Mouse (Mus musculus) neural tube, embryonic 11.5 days (tissue): ENCODE results near the gene Irak4. TPM values are rescaled to one million over a fixed set of nuclear protein-coding genes. Genes with fewer than 3 reads are reported as not detected.

Experiments
- ATAC-seq: fragments of 200-750 bp; cut with Nextera tagmentation; 2 replicates; pipeline ENCODE4 v1.8.0; 2017; ENCODE audit warnings: moderate number of reproducible peaks, mild to moderate bottlenecking, moderate TSS enrichment, moderate library complexity; ENCODE audit not compliant: insufficient read depth, low FRiP score, low TSS enrichment
- DNase-seq: peaks from one replicate; pipeline ENCODE4 v3.0.0-alpha.2; 2015; ENCODE audit warnings: low spot score
- H3K27ac ChIP-seq: fragments of 300-500 bp; sonication (generic); 2 replicates; pipeline ENCODE4 v1.5.1; 2014; ENCODE audit warnings: low read depth, mild to moderate bottlenecking, low read length
- H3K27me3 ChIP-seq: fragments of 300-500 bp; sonication (generic); 2 replicates; pipeline ENCODE4 v1.6.1; 2014; ENCODE audit warnings: mild to moderate bottlenecking, low read length, mixed read lengths; ENCODE audit not compliant: control insufficient read depth, insufficient read depth
- H3K36me3 ChIP-seq: fragments of 300-500 bp; sonication (generic); 2 replicates; pipeline ENCODE4 v1.6.1; 2014; ENCODE audit warnings: mild to moderate bottlenecking, low read length, moderate library complexity, mixed read lengths; ENCODE audit not compliant: control insufficient read depth, insufficient read depth
- H3K4me1 ChIP-seq: fragments of 300-500 bp; sonication (generic); 2 replicates; pipeline ENCODE4 v1.6.1; 2014; ENCODE audit warnings: low read length, mixed read lengths; ENCODE audit not compliant: control insufficient read depth, insufficient read depth
- H3K4me2 ChIP-seq: fragments of 300-500 bp; sonication (generic); 2 replicates; pipeline ENCODE4 v1.6.1; 2014; ENCODE audit warnings: low read depth, mild to moderate bottlenecking, moderate library complexity
- H3K4me3 ChIP-seq: fragments of 300-500 bp; sonication (generic); 2 replicates; pipeline ENCODE4 v1.5.1; 2014; ENCODE audit warnings: low read depth, low read length
- H3K9ac ChIP-seq: fragments of 300-500 bp; sonication (generic); 2 replicates; pipeline ENCODE4 v1.6.1; 2014; ENCODE audit warnings: mild to moderate bottlenecking, low read length
- H3K9me3 ChIP-seq: fragments of 300-500 bp; sonication (generic); 2 replicates; pipeline ENCODE4 v1.6.1; 2016; ENCODE audit warnings: low read length; ENCODE audit not compliant: control insufficient read depth
- WGBS: fragments of 180-500 bp; shearing (Covaris S2); extraction: QIAGEN DNeasy Blood & Tissue Kit; methylation state at CpG from one replicate; pipeline ENCODE4 v1.1.7; 2014; 5-methylcytosine and 5-hydroxymethylcytosine counted together
- polyA plus RNA-seq: library from polyadenylated mRNA; unstranded; fragments of >200 nt; fragmentation: Nextera tagmentation; extraction: Ambion mirVana; gene quantifications from 2 replicates; pipeline ENCODE4 v1.2.1, GENCODE M21; 2014

Gene Irak4
- polyA plus RNA-seq, 1 experiment from 2014 or later: 2.6 TPM

DNA sequence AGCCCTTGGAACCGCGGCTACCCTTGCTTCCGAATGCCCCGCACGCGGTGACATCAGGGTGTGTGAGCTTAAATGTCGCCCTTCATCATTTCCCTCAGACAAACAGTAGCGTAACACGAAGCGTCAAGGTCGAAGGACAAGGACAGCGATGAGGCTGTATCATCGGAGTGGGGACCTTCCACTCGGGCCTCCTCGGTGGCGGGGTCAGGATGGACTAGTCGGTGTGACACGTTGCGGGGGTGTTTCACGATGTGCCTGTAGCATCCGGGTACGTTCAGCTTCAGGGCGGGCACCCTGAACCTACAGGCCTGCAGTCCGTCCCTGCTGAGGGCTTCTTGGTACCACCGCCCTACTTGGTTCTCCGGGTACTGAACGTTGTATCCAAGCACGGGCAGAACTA is 20.2 kb upstream of the Irak4 start:
- ATAC-seq: no peak
- no peak for DNase-seq
- 89% methylated on average over 28 of the region's 28 CpGs for WGBS

DNA sequence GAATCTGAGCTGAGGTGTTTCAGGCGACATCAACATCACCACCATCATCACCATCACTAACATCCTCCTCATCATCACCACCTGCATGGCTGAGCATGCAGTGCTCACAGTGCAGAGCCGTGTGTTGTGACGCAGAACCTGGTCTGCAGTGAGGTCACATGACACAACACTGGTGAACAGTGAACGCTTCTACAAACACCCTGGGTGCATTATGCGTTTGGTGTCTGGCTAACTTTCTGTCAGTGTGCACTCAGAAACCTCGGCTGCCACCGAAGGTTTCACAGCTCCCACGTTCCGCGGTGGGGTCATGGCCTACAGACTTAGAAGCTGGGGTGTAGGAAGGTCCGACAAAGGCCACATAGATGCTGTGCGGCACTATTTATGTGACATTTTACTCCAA is 18.5 kb upstream of the Irak4 start:
- DNase-seq (no peak), ATAC-seq (no peak)
- Histone ChIP-seq H3K27ac (no peak overlapping the region), H3K9me3 (no peaks in the 10 kb centered on the region), H3K4me1 (no peaks in the 10 kb centered on the region), H3K27me3 (no peaks in the 10 kb centered on the region), H3K36me3 (no peaks in the 10 kb centered on the region), H3K9ac (no peak overlapping the region), H3K4me2 (no peak overlapping the region), H3K4me3 (no peak overlapping the region)
- 87% methylated on average over 12 of the region's 12 CpGs for WGBS

More for the DNA sequence above, 20.2 kb upstream of the Irak4 start:
- H3K27me3 ChIP-seq: no peaks in the 10 kb centered on the region
- H3K4me3 ChIP-seq: no peak overlapping the region
- no peaks in the 10 kb centered on the region for H3K9me3 ChIP-seq
- no peak overlapping the region for H3K4me2 ChIP-seq
- H3K9ac ChIP-seq: no peak overlapping the region
- no peaks in the 10 kb centered on the region for H3K4me1 ChIP-seq
- H3K36me3 ChIP-seq: no peaks in the 10 kb centered on the region
- no peak overlapping the region for H3K27ac ChIP-seq

DNA sequence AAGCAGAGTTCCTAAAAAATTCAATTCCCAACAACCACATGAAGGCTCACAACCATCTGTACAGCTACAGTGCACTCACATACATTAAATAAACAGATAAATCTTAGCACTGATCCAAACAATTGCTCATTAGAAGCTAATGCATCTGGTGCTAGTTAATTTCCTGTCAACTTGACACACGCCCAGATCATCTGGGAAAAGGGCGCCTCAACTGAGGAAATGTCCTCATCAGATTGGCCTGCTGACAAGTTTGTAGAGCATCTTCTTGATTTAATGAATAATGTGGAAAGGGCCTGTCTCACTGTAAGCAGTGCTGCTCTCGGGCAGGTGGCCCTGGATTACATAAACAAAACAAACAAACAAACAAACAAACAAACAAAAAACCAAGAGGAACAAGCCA is 12.9 kb upstream of the Irak4 start:
- Histone ChIP-seq H3K27me3 (no peaks in the 10 kb centered on the region), H3K36me3 (no peaks in the 10 kb centered on the region), H3K4me1 (no peaks in the 10 kb centered on the region), H3K9me3 (no peaks in the 10 kb centered on the region), H3K27ac (no peak overlapping the region), H3K9ac (no peak overlapping the region), H3K4me3 (no peak overlapping the region), H3K4me2 (no peak overlapping the region)
- 92% methylated on average over 3 of the region's 3 CpGs for WGBS
- no peak for ATAC-seq
- no peak for DNase-seq

DNA sequence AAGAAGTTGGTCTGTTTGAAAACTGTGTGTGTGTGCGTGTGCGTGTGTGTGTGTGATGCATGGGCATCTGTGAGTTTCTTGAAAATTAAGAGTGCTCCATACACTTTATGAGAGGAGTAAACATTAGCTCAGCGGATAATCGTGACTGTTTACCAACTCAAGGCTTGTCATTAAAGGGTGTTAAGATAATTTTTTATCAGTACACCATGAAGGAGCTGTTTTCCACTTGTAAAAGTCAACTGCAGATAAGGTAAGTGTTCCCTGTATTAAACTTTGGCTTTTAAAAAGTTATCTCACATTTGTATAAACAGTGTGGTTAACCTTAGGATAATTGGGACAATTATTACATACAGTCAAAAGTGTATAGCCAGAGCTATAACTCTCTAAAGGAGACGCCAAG is 11.1 kb upstream of the Irak4 start:
- no peak overlapping the region for H3K9ac ChIP-seq
- H3K36me3 ChIP-seq: no peaks in the 10 kb centered on the region
- DNase-seq (no peak), ATAC-seq (no peak)
- H3K27me3 ChIP-seq: no peaks in the 10 kb centered on the region
- no peaks in the 10 kb centered on the region for H3K4me1 ChIP-seq
- WGBS: 94% methylated on average over 5 of the region's 5 CpGs
- no peaks in the 10 kb centered on the region for H3K9me3 ChIP-seq
- H3K4me2 ChIP-seq: no peak overlapping the region
- no peak overlapping the region for H3K4me3 ChIP-seq
- no peak overlapping the region for H3K27ac ChIP-seq

DNA sequence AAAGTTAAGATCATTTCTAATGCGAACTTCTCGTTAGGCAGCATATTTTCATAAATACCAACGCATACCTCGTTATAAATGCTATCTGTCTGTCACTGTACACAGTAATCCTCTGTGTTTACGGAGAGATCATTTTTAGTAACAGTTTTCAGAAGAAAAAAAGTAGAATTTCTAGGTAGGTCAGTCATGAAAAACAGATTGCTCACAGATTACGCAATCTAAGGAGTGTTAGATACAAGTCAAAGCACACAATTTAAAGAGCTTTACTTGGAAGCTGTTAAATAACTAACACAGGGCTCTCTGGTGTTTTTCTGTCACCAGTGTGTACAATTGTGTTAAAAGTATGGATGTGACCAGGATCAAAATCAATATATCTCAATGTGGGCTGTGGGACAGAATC is 10.5 kb upstream of the Irak4 start:
- no peaks in the 10 kb centered on the region for H3K36me3 ChIP-seq
- H3K4me1 ChIP-seq: no peaks in the 10 kb centered on the region
- H3K9ac ChIP-seq: no peak overlapping the region
- H3K27me3 ChIP-seq: no peaks in the 10 kb centered on the region
- H3K4me3 ChIP-seq: no peak overlapping the region
- H3K4me2 ChIP-seq: no peak overlapping the region
- DNase-seq (no peak), ATAC-seq (no peak)
- no peaks in the 10 kb centered on the region for H3K9me3 ChIP-seq
- WGBS: 96% methylated on average over 6 of the region's 6 CpGs
- no peak overlapping the region for H3K27ac ChIP-seq

DNA sequence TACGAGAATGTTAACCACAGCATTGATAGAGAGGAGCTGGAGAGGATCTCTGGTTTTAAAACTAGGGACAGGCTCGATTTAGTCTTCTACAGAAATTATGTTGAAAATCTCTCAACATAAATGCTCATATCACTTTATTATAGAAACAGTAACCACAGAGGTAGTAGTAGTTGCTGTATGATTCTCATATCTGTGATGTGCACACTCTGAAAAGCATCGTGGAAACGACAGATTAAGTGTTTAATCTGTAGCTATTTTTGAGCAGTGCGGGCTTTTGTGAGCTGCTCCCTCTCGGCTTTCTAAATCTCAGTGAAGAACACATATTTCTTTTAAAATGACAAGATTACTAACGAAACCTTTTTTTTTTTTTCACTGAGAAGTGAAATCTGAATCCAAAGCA is 7.9 kb upstream of the Irak4 start:
- no peak for ATAC-seq
- WGBS: 93% methylated on average over 7 of the region's 7 CpGs

DNA sequence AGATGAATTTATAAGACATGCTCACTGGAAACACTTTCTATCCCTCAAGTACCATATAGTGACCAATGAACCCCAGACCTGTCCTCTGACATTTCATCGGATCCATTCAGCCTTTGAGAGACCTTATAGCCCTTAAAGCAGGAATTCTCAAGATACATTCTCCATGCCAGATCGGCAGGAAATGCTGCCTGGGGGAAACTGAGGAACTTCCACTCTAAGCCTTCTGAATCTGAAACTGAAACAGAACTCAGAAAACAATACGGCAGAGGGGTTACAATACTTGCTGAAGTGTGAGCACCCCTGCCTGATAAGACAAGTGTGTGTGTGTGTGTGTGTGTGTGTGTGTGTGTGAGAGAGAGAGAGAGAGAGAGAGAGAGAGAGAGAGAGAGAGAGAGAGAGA is 4.1 kb upstream of the Irak4 start:
- DNase-seq (no peak), ATAC-seq (no peak)
- Histone ChIP-seq H3K9ac (no peak overlapping the region), H3K4me3 (no peak overlapping the region), H3K4me1 (no peaks in the 10 kb centered on the region), H3K36me3 (no peaks in the 10 kb centered on the region), H3K4me2 (no peak overlapping the region), H3K27me3 (no peaks in the 10 kb centered on the region), H3K9me3 (no peaks in the 10 kb centered on the region), H3K27ac (no peak overlapping the region)
- WGBS: 90% methylated on average over 3 of the region's 3 CpGs

More for the DNA sequence above, 7.9 kb upstream of the Irak4 start:
- no peak for DNase-seq
- Histone ChIP-seq H3K27ac (no peak overlapping the region), H3K36me3 (no peaks in the 10 kb centered on the region), H3K9ac (no peak overlapping the region), H3K4me3 (no peak overlapping the region), H3K4me1 (no peaks in the 10 kb centered on the region), H3K27me3 (no peaks in the 10 kb centered on the region), H3K9me3 (no peaks in the 10 kb centered on the region), H3K4me2 (no peak overlapping the region)

DNA sequence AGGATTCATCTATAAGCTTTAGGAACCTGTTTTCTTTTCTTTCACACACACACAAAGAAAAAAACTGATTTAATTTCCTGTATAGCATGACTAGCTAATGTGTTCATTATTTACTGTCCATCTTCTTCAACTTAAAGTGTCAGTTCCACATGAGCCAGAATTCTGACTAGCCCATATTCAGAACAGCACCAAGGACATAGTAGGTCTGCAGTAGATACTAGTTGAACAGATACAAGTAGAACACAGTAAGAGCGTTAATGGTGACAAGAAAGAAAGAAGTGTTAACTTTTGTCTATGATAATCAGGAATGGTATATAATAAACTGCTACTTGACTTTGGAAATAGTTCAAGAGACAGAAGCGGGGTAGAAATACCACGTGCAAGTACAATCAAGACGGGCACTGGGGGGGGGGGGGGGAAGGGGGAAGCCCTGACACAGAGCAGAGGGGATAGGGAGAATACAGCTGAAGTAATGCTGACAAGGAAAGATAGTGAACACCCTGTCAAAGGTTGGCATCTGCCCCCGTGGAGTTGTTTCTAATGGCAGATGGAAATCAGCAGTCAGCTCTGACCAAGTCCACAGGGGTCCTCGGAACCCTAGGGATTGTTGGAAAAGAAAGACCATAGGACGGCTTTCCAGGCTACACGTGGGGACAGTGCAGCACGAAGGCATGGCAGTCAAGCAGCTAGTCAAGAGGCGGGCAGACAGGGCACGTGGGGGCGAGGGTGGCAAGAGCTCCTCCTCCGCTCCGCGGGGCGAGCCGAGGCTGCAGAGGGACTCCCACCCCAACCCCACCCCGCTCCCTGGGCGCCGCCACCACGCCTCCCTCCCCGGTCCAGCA is 655 bp upstream of the Irak4 start:
- H3K4me2 ChIP-seq: peak overlapping the region; percentile 65
- H3K9ac ChIP-seq: peak overlapping the region; percentile 71
- ATAC-seq: peak; percentile 81
- H3K36me3 ChIP-seq: no peaks in the 10 kb centered on the region
- WGBS: 14% methylated on average over 19 of the region's 22 CpGs
- no peak overlapping the region for H3K27ac ChIP-seq
- H3K4me1 ChIP-seq: no peaks in the 10 kb centered on the region
- no peaks in the 10 kb centered on the region for H3K9me3 ChIP-seq
- no peaks in the 10 kb centered on the region for H3K27me3 ChIP-seq
- H3K4me3 ChIP-seq: peak overlapping the region; percentile 67
- no peak for DNase-seq

DNA sequence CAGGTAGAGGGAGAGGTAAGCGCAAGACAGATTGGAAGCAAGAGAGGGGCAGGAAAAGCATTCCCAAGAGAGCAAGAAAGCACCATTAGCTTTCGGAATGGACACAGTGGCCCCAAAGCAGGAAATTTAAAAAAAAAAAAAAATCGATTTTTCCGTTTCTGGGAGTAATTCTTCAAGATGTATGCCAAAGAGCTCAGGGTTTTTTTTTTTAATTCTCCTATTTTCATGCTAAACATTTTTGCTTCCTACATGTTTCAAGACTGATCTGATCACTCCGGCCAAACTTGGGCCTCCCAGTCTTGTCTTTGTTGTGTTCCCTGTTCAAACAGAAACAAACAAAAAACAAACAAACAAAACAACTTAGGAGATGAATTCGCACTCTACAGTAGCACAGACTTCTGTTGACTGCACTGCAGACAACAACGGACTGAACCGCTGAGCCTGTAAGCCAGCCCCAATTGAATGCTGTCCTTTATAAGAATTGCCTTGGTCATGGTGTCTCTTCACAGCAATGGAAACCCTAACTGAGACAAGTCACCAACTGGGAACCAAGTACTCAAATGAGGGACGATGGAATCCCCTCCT is 701 bp downstream of the Irak4 start:
- H3K27ac ChIP-seq: no peak overlapping the region
- ATAC-seq: no peak
- H3K36me3 ChIP-seq: no peaks in the 10 kb centered on the region
- no peaks in the 10 kb centered on the region for H3K4me1 ChIP-seq
- DNase-seq: no peak
- H3K4me2 ChIP-seq: peak overlapping the region; percentile 65
- WGBS: 50% methylated on average over 9 of the region's 9 CpGs
- no peaks in the 10 kb centered on the region for H3K27me3 ChIP-seq
- H3K9ac ChIP-seq: peak overlapping the region; percentile 71
- no peaks in the 10 kb centered on the region for H3K9me3 ChIP-seq
- H3K4me3 ChIP-seq: peak overlapping the region; percentile 67
